Mouse (Mus musculus) hematopoietic stem cell, adult 5-6 weeks (primary cell): ENCODE measurements at regions not wholly inside any gene's neighbourhood (a gene's known extent, or its start where the extent isn't known, plus 50 kb on each side); places are given as distances from the start of the nearest gene placed in this dataset.

Experiments used
- ATAC-seq, 2 experiments: fragments of 125-278 bp in 1 of 2; replicated peaks in 1 of 2; 2 replicates each; pipeline ENCODE4 v1.8.0; 2016 to 2017; ENCODE audit warnings: inconsistent platforms in 2 of 2, mild to moderate bottlenecking in 2 of 2, moderate number of reproducible peaks in 2 of 2, low read depth in 1 of 2, moderate TSS enrichment in 1 of 2; ENCODE audit not compliant: low FRiP score in 2 of 2, poor library complexity in 2 of 2, severe bottlenecking in 2 of 2, insufficient read depth in 1 of 2, low TSS enrichment in 1 of 2

GRCm38 (mm10) chr12:106829323-106829722, 659.1 kb upstream of the 3110018I06Rik start:
- ATAC-seq, result no peak

- ATAC-seq, result no peak
Observed at GRCm38 (mm10) chr12:106835241-106835640, 653.2 kb upstream of the 3110018I06Rik start.

- no peak for ATAC-seq
Observed at GRCm38 (mm10) chr12:106839618-106840017, 648.8 kb upstream of the 3110018I06Rik start.

- ATAC-seq, result no peak
Observed at GRCm38 (mm10) chr12:106840150-106840651, 648.2 kb upstream of the 3110018I06Rik start.

DNA sequence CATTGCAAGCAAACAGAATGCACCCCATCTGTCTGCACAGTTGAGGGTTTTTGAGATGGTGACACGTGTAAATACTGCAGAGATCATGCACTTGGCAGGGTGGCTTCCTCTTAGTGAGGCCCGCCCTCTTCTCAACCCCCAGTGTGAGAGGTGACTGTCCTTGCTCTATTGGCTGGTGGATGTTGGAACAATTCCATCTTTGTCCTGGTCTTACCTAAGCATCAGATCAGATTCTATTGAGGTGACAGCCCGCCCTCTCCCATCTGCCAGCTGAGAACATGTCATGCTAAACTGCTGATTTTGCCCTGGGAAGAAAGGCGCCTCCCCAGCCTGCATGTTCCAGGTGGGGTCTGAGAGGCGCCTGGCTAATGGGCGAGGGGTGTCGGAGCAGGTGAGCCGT, 646.4 kb upstream of the 3110018I06Rik start:
- no peak for ATAC-seq

DNA sequence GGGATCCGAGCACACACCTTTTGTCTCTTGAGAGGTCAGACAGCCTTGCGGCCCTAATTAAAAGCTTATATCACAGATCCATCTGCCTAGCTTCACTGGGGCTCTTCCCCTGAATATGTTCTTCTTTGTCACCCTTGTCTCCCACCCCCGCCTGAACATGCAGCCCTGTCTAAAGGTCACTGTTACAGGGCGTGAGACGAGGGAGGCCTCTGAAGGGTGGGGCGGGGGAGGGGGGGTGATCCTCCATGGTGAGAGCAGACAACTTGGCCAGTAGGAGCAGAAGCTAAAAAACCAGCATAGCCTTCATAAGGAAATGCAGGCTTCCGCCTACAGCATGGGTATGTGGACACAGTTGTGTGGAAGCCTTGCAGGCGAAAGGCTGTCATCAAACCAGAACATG, 646.0 kb upstream of the 3110018I06Rik start:
- ATAC-seq, result no peak

GRCm38 (mm10) chr12:106851666-106852065, 636.8 kb upstream of the 3110018I06Rik start:
- no peak for ATAC-seq

DNA sequence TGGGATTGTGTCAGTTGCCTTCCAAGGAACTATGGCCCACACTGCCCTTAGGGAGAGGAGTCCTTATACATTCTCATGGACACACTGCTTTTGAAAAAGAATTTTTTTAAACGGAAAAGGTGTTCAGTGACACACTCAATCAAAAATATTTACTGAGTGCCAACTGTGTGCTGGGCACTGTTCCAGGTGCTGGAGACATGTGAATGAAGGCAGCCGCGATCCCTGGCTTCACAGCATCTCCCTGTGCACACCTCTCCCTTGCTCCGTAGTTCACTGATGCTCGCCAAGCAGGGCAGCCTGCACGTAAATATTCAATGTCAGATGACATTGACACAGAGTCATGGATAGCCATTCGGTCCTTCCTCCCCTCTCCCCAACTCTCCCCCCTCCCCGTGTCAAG, 635.7 kb upstream of the 3110018I06Rik start:
- ATAC-seq, result no peak

- no peak for ATAC-seq
Observed at GRCm38 (mm10) chr12:106853711-106854240, 634.7 kb upstream of the 3110018I06Rik start.

- ATAC-seq, result no peak
Observed at GRCm38 (mm10) chr12:106855520-106855919, 632.9 kb upstream of the 3110018I06Rik start.

DNA sequence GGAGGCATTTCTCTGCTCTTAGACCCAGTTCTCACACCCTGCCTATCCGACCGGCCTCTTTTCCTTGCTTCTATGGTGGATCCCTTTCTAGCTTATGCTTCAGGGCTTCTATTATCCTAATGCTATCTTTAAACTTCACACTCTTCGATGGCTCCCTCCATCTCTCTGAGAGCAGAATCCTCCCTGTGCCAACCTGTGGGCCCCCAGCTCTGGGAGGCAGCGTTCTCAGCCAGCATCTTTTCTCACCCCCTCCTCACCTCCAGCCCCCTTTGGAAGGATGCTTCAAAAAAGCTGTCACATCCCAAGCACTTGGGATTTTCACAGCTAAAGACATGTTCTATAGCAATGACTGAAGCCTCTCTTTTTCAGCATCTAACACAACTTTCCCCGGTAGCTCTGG, 626.8 kb upstream of the 3110018I06Rik start:
- no peak for ATAC-seq

GRCm38 (mm10) chr12:106864076-106864475, 624.4 kb upstream of the 3110018I06Rik start:
- no peak for ATAC-seq

DNA sequence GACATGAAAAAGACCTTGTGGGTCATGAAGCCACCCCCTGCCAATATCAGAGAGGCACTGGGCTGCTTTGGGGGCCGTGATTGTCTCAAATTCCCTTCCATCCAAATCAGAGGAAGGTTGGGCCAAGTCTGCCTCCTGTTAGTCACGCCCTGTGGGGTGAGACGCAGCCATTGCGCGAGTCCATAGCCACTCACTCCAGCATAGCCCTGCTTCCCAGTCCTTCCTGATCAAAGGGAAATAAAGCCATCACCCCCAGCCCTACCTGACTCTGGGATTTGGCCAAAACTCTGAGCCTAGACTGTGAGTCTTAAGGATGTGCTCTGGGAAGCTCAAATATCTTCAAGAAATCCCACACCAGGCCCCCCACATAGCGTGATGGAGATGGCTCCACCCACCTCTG, 620.4 kb upstream of the 3110018I06Rik start:
- no peak for ATAC-seq

- ATAC-seq, result no peak
Observed at GRCm38 (mm10) chr12:106871481-106871880, 617.0 kb upstream of the 3110018I06Rik start.

- no peak for ATAC-seq
Observed at GRCm38 (mm10) chr12:106872966-106873730, 615.3 kb upstream of the 3110018I06Rik start.

DNA sequence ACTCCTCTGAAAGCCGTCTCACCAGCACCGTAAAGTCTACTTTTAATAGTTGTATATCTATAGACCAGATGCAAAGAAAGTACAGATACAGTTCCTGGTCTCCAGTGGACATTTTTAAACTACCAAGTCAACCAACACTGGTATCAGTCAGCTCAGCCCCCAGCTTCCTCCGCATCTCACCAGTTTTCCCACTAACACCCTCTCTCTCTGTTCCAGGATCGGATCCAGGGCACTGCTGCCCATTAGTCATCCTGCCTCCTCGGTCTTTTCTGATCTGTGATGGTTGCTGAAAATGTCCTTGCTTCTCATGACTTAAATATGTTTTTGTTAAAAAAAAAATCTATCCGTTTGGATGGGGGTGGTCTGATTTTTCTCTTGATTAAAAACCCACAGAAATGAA, 598.1 kb upstream of the 3110018I06Rik start:
- ATAC-seq, result no peak

GRCm38 (mm10) chr12:106894061-106894460, 594.4 kb upstream of the 3110018I06Rik start:
- no peak for ATAC-seq

DNA sequence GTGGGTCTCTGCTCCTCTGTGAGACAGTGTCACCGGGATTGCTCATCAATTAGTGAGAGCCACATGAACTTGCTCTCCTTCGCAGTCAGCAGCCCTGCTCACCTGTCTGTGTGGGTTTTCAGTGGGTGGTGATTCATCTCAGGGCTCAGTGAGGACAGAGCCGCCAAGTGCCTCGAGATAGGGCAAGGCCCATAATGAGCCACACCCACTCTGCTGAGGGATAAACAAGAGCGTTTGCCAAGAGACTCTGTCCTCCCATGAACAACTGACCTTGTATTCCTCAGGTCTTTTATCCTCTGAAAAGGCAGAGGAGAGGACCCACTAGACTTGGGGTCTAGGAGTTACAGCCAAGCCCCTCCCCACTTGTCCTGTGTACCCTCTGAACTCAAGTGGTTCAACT, 584.2 kb upstream of the 3110018I06Rik start:
- no peak for ATAC-seq

DNA sequence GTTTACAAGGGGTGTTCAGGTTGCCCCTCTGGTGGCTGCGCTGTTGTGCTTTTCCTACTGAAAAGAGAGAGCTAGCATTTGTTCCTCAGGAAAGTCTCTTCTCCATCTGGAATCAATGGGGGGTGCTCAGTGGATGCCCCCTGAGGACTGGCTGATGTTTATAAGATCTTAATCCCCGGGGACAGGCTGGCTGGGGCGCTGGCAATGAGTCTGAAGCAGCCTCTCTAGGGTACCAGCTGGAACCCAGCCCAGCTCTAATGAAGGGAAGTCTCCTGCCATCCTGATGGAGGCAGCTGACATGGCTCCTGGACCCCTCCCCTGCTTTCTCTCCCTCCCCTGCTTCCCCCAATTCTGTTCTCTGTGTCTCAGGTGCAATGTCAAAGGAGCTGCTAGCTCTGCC, 575.6 kb upstream of the 3110018I06Rik start:
- no peak for ATAC-seq
